Mouse (Mus musculus): ENCODE results near the gene P2ry6.

DNA sequence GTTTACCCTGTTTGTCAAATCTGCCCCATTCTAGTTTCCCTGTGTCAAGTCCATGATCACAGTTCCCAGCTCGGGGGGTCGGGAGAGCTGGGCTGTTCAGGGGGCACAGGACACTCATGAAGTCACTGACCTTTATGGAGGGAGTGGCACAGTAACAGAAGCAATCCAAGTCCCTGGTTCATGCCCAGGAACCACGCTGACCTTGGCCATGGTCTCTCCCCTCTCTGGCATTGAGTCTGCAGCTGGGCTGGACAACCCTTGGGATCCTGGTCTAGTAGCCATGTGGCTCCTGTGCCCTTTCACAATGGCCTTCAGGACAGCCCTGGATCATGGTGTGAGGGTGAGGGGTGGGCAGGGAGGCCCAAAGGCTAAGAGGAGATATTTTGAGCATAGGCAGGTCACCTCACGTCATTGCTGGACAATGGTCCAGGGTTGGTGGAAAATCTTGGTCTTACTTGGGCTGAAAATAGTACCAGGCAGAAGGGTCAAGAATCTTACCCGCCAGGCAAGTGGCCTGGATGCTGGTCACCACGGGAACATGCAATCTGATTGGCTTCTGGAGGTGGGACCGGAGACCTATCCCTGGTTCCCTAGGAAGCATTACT is 20.9 kb upstream of the P2ry6 start:
- TF ChIP-seq CTCF (IDR thresholded peaks at IDR 0.05; ENCODE audit: low read depth) (no peak), EP300 (IDR thresholded peaks at IDR 0.05; ENCODE audit: low read depth) (no peak)
